Mouse (Mus musculus) brain, embryonic 14.5 days (tissue): Measurements from ENCODE around the gene Dexi. TPM values are rescaled to one million over a fixed set of nuclear protein-coding genes. Genes with fewer than 3 reads are reported as not detected.

ENCODE experiments used
- DNase-seq: peaks from one replicate; pipeline ENCODE4 v3.0.0-alpha.2; 2011; ENCODE audit warnings: low read depth
- CTCF ChIP-seq: fragments of 200-500 bp; IDR thresholded peaks from 2 replicates; pipeline ENCODE4 v1.5.1; 2012; ENCODE audit warnings: inconsistent platforms, mild to moderate bottlenecking, moderate library complexity, borderline replicate concordance; ENCODE audit not compliant: insufficient read depth, insufficient read length; ENCODE audit errors: extremely low read depth
- POLR2A ChIP-seq: fragments of 200-500 bp; IDR thresholded peaks from 2 replicates; pipeline ENCODE4 v1.6.1; 2012; ENCODE audit warnings: mild to moderate bottlenecking, inconsistent platforms, borderline replicate concordance; ENCODE audit not compliant: poor library complexity, insufficient read depth, insufficient read length, severe bottlenecking; ENCODE audit errors: extremely low read depth
- polyA plus RNA-seq: library from polyadenylated mRNA; depleted of rRNA; stranded (reverse); fragments of >200 nt; gene quantifications from 2 replicates; pipeline ENCODE4 v1.2.3, GENCODE M21; 2012

Dexi gene
- polyA plus RNA-seq, 1 experiment = 36.2 TPM

DNA sequence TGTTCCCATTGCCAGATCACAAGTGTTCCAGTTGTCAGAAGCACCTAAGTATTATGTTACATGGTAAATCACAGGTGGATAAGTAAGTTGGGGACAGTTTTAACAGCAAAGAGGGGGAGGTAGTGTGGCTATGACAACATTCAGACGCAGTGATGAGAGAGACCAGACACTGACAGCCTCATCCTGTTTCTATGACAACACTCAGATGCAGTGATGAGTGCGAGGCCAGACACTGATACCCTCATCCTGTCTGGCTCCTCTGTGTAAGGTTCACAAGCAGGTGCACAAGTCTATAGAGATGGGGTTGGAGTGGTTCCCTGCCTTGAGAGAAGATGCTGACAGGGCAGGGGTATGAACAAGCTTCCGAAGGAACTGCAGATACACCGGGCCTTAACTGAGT is 24.3 kb upstream of the Dexi start:
- TF ChIP-seq CTCF (no peak), POLR2A (no peak)
- no peak for DNase-seq

DNA sequence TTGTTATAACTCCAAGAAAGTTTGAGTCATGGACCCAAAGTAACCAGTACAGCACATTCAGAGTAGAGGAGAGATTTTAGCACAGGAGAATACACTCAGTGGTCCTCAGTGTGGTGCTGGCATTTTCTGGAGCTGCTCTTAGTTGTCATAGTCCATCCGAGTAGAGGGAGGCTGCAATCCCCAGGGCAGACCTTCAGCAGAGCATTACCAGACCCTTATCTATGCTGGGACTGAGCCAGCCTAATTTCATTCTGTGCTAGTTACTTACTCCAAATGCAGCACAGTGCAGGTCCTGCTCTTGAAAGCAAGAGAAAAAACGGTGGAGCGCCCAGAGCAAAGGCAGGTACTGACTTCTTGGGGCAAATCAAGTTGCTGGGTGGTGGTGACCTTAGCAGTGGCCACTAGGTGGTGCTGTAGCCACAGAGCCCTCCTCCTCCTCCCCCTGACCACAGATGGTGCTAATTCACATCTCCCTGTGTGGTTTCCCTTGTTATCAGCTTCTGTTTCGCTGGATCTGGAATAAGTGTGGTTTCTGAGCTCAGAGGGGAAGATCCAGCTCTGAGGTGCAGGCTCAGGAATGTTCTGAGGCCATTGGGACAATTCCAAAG is 22.5 kb upstream of the Dexi start:
- TF ChIP-seq CTCF = peak; percentile 95
- no peak for TF ChIP-seq POLR2A
- peak; percentile 86 for DNase-seq

- DNase-seq = no peak
- TF ChIP-seq CTCF (no peak), POLR2A (no peak)
These were observed 17.1 kb upstream of the Dexi start for GRCm38 (mm10) chr16:10559991-10560390.

GRCm38 (mm10) chr16:10553858-10554257 is 11.0 kb upstream of the Dexi start:
- no peak for DNase-seq
- no peak for TF ChIP-seq POLR2A

DNA sequence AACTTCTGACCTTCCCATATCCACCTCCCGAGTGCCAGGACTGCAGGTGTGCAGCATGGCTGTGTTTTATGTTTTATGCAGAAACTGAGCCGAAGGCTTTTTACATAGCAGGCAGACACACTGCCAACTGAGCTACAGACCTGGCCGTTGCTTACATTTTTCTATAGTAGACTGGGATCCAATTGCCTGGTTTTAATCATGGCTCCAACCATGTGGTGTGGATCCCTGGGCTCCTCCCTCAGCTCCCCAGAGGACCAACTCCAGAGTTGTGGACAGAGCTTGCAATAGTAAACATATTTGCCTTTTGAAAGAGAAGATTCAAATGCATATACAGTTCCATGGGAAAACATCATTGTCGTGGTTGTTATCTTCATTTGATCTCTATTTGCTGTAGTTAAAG is 8.7 kb upstream of the Dexi start:
- DNase-seq = no peak
- TF ChIP-seq POLR2A = no peak
- no peak for TF ChIP-seq CTCF

- no peak for DNase-seq
- no peak for TF ChIP-seq POLR2A
- no peak for TF ChIP-seq CTCF
These were observed 6.7 kb upstream of the Dexi start for GRCm38 (mm10) chr16:10549600-10549999.

DNA sequence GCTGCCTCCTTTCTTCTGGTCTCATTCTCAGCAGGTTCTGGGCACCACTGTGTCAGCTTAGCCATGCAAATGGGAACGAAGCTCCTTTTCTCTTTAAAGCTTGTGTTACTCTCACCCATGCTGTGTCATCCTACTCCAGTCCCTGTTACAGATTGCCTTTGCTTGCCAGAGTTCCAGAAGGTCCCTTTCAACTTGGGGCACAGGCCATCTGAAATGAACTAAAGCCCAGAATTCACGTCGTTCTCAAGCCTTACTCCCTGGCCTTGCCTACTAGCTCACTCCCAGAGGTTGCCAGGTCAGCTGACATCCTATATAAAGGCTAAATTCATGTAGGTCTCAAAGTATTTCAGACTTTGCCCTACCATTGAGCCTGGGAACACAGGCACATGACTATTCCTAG is 6.1 kb upstream of the Dexi start:
- DNase-seq = no peak
- no peak for TF ChIP-seq POLR2A
- no peak for TF ChIP-seq CTCF

DNA sequence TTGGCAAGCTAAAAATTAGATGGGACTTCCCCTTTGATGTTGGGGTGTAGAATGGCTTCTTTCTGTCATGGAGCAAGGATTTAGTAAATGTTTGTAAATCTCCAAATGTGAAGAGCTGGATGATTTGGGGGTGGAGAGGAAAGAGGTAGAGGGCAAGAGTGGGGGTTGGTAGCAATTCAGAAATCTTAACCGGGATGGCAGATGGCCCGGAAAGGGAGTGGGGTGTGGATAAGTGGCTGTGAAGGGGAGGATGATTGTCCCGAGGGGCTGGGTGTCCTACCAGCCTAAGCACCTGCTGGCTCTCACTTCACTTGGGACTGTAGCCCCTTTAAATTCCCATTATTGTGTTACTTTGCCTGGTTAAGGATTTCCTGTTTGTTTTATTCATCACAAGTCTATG is 4.0 kb upstream of the Dexi start:
- TF ChIP-seq POLR2A (no peak), CTCF (no peak)
- no peak for DNase-seq

DNA sequence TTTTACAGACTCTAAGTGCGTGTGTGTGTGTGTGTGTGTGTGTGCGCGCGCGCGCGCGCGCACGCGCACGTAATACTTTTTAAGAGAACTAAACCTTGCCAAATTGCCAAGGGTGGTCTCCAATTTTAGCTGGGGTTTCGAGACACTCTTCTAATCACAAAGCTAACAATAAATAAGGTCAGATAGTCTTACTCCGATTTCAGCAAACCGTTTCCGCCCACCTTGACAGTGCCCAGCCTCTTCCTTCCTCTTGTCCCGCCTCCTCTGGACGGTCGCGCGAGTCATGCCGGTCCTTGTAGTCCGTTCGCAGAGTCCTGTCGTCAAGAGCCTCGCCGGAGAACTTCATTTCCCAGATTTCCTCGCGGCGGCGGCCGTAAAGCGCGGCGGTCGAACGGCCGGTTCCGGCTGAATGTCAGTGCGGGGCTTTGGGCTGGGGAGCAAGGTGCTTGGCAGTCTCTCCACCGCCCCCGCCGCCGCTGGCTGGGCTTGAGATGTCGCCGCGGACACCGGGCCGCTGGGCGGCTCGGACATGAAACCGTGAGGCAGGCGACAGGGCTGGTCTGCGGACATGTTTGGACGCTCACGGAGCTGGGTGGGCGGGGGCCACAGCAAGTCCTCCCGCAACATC is 2.3 kb upstream of the Dexi start, which contains the start of gene Clec16a:
Gene Clec16a, plus strand, starts transcription at position 345 of the 628 bp plus-strand sequence.
- TF ChIP-seq POLR2A (peak; percentile 44; the same call in 1 of the 2 replicates), CTCF (no peak)
- DNase-seq = peak; percentile 99

DNA sequence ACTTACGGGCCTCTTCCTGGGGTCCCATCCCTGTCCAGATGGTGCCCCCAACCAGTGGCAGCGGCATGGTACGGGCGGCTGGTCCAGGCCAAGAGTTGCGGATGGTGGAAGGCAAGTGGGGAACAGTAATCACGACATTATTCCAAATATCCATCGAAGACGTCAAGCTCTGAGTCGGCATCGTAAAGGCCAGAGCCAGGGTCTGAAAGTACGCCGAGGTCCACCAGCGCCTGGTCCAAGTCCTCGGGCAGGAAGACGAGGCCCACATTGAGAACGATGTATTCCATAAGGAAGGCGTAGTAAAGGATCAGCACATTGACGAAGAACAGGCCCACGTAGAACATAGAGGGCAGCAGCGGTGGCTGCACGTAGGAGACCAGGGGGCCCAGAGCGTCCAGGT is 588 bp downstream of the Dexi start:
- DNase-seq = peak; percentile 42
- no peak for TF ChIP-seq POLR2A
- TF ChIP-seq CTCF = no peak

DNA sequence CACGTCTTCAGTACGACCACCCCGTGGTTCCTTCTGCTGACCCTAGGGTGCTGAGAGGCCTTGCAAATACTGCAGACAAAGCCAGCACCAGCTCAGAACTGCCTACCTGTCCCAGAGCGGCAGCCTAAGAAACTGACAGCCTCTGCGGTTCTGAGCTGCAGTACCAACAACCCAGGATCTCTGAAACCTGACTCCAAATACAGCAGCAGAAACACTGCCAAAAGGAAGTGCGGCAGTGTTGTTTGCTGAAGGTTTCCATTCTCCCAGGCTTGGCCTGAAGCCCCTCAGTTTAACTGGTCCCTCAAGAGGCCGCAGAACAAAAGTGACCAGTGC is 1.3 kb downstream of the Dexi start:
- DNase-seq = peak; percentile 50
- TF ChIP-seq POLR2A = no peak
- no peak for TF ChIP-seq CTCF
